In genomic region chr17:87283755-87284481, GRCm38 (mm10) we compare ENCODE assay signal across 8 mouse cellular contexts. TPM values are rescaled to one million over a fixed set of nuclear protein-coding genes. Genes with fewer than 3 reads are reported as not detected.
A peak's percentile ranks its signal among the peaks of the same experiment; 100 is the strongest.
DNase-seq lines count a peak whose midpoint lies in the region; ATAC-seq and TF ChIP-seq lines count a peak whose summit lies in the region.

No protein-coding gene starts in this region.

- H3K36me3 ChIP-seq in intestine, embryonic 14.5 days (ENCODE audit: control insufficient read depth, insufficient read depth, low read length) = no peaks in the 10 kb centered on the region
- no peaks in the 10 kb centered on the region for H3K36me3 ChIP-seq in spleen, adult 2 months (ENCODE audit: control insufficient read depth, insufficient read depth, low read length)

- DNase-seq in urinary bladder, adult 18-20 months (ENCODE audit: low spot score in 2 of 2) = peak; percentile 29 to 35
- no peak for DNase-seq in urinary bladder, postnatal 14 days (ENCODE audit: low spot score)
- DNase-seq in intestine, embryonic 14.5 days (ENCODE audit: low spot score) = peak; percentile 68
- peak; percentile 68 for DNase-seq in lung, postnatal 36 days
- DNase-seq in spleen, adult 2 months (ENCODE audit: low read depth in 1 of 2, low spot score in 2 of 2) = peak in 1 of 2 experiments; percentile 76
- DNase-seq in right cerebral cortex, postnatal 10 days (ENCODE audit: low spot score in 2 of 2) = no peak
- DNase-seq in frontal cortex, postnatal 10 days (ENCODE audit: low spot score in 2 of 2) = no peak

- peak overlapping the region; percentile 90 for H3K9ac ChIP-seq in intestine, embryonic 14.5 days (ENCODE audit: low read length)

- peak overlapping the region; percentile 96 for H3K4me2 ChIP-seq in intestine, embryonic 14.5 days (ENCODE audit: low read length)

- no peak for TF ChIP-seq CTCF in spleen, adult 2 months (IDR thresholded peaks at IDR 0.05; ENCODE audit: extremely low read depth, insufficient read depth, insufficient read length, insufficient replicate concordance)

- peak overlapping the region; percentile 75 for H3K4me3 ChIP-seq in intestine, embryonic 14.5 days (ENCODE audit: low read depth, low read length)
- H3K4me3 ChIP-seq in spleen, adult 2 months (ENCODE audit: extremely low read depth, insufficient read depth, insufficient read length) = peak overlapping the region; percentile 90

- ATAC-seq in erythroid progenitor cell, adult 5-6 weeks (replicated peaks; ENCODE audit: low FRiP score, poor library complexity, severe bottlenecking) = peak; percentile 67
- no peak for ATAC-seq in intestine, embryonic 14.5 days (replicated peaks; ENCODE audit: low FRiP score, low TSS enrichment, low read depth)

- 9% methylated on average over 21 of the region's 21 CpGs for WGBS in intestine, embryonic 14.5 days
- 7% methylated on average over 21 of the region's 21 CpGs for WGBS in spleen, adult 2 months

- peaks cover 11% of the 10 kb centered on the region; the same call in 1 of the 2 replicates for H3K4me1 ChIP-seq in intestine, embryonic 14.5 days (replicated peaks; ENCODE audit: control insufficient read depth, insufficient read depth, low read length)
- H3K4me1 ChIP-seq in spleen, adult 2 months (ENCODE audit: control insufficient read depth, insufficient read depth, insufficient read length) = peaks cover 29% of the 10 kb centered on the region; the same call in 1 of the 2 replicates

- no peaks in the 10 kb centered on the region for H3K9me3 ChIP-seq in intestine, embryonic 14.5 days (ENCODE audit: control insufficient read depth, low read length)

- no peak overlapping the region for H3K27ac ChIP-seq in intestine, embryonic 14.5 days (ENCODE audit: low read depth)
- H3K27ac ChIP-seq in spleen, adult 2 months (ENCODE audit: insufficient read depth, low read length) = peak overlapping the region; percentile 89

- peaks cover 17% of the 10 kb centered on the region for H3K27me3 ChIP-seq in intestine, embryonic 14.5 days (replicated peaks; ENCODE audit: control insufficient read depth, insufficient read depth, low read length)
- no peaks in the 10 kb centered on the region for H3K27me3 ChIP-seq in spleen, adult 2 months (ENCODE audit: control insufficient read depth, insufficient read depth, low read length)

- no peak for TF ChIP-seq POLR2A in spleen, adult 2 months (IDR thresholded peaks at IDR 0.05; ENCODE audit: low read depth, low read length)

RNA-seq across cellular contexts. Expression of gene Ttc7, which starts 1.2 kb away (rescaled TPM):
- 27.0 and 35.2 TPM in 2 replicates for total RNA-seq in erythroid progenitor cell, adult 5-6 weeks (2015; ENCODE audit: low replicate concordance)
- 23.4 and 30.7 TPM in 2 replicates for total RNA-seq in erythroid progenitor cell, adult 5-6 weeks (2017; ENCODE audit: low replicate concordance)
- polyA plus RNA-seq in intestine, embryonic 14.5 days (2014; fragmentation: Nextera tagmentation; extraction: Ambion mirVana) = 11.2 and 11.9 TPM in 2 replicates
- polyA plus RNA-seq in spleen, adult 2 months (2012; rRNA removed) = 88.6 and 234 TPM in 2 replicates

RNA-seq across cellular contexts. Expression of gene Mcfd2, which starts 18.2 kb away (rescaled TPM):
- 3.8 and 7.2 TPM in 2 replicates for total RNA-seq in erythroid progenitor cell, adult 5-6 weeks (2015; ENCODE audit: low replicate concordance)
- total RNA-seq in erythroid progenitor cell, adult 5-6 weeks (2017; ENCODE audit: low replicate concordance) = 9.5 and 16.9 TPM in 2 replicates
- polyA plus RNA-seq in intestine, embryonic 14.5 days (2014; fragmentation: Nextera tagmentation; extraction: Ambion mirVana) = 87.9 and 93.9 TPM in 2 replicates
- polyA plus RNA-seq in spleen, adult 2 months (2012; rRNA removed) = 38.5 and 47.0 TPM in 2 replicates

Comparison
In these comparisons a context has a peak if more than half of its experiments do, and no peak if none do; other contexts are left out.
1. DNase-seq: peak in urinary bladder, adult 18-20 months (2 of 2), intestine, embryonic 14.5 days (single experiment) and lung, postnatal 36 days (single experiment); none in urinary bladder, postnatal 14 days (single experiment), right cerebral cortex, postnatal 10 days (0 of 2) and frontal cortex, postnatal 10 days (0 of 2).